Mouse (Mus musculus) forebrain, embryonic 14.5 days (tissue): Measurements from ENCODE around the gene Golga2. TPM values are rescaled to one million over a fixed set of nuclear protein-coding genes. Genes with fewer than 3 reads are reported as not detected.
A peak's percentile ranks its signal among the peaks of the same experiment; 100 is the strongest.

Source experiments
- ATAC-seq: fragments of 200-750 bp; cut with Nextera tagmentation; 2 replicates; pipeline ENCODE4 v1.8.0; 2017; ENCODE audit warnings: mild to moderate bottlenecking, moderate library complexity
- DNase-seq: peaks from one replicate; pipeline ENCODE4 v3.0.0-alpha.2; 2015; ENCODE audit warnings: low spot score
- H3K27ac ChIP-seq: fragments of 300-500 bp; sonication (generic); 2 replicates; pipeline ENCODE4 v1.5.1; 2014; ENCODE audit warnings: low read depth, mild to moderate bottlenecking, control low read depth, low read length, moderate library complexity
- H3K27me3 ChIP-seq: fragments of 300-500 bp; sonication (generic); replicated peaks from 2 replicates; pipeline ENCODE4 v1.6.1; 2014; ENCODE audit warnings: low read length, control low read depth, mixed read lengths; ENCODE audit not compliant: control insufficient read depth, insufficient read depth
- H3K36me3 ChIP-seq: fragments of 300-500 bp; sonication (generic); 2 replicates; pipeline ENCODE4 v1.6.1; 2014; ENCODE audit warnings: low read length, control low read depth; ENCODE audit not compliant: control insufficient read depth, insufficient read depth
- H3K4me1 ChIP-seq: fragments of 300-500 bp; sonication (generic); 2 replicates; pipeline ENCODE4 v1.6.1; 2014; ENCODE audit warnings: antibody characterized with exemption, low read length, control low read depth; ENCODE audit not compliant: control insufficient read depth, insufficient read depth
- H3K4me2 ChIP-seq: fragments of 300-500 bp; sonication (generic); 2 replicates; pipeline ENCODE4 v1.6.1; 2014; ENCODE audit warnings: mild to moderate bottlenecking, control low read depth, low read length
- H3K4me3 ChIP-seq: fragments of 300-500 bp; sonication (generic); 2 replicates; pipeline ENCODE4 v1.5.1; 2014; ENCODE audit warnings: low read depth, low read length, control low read depth
- H3K9ac ChIP-seq: fragments of 300-500 bp; sonication (generic); 2 replicates; pipeline ENCODE4 v1.6.1; 2014; ENCODE audit warnings: mild to moderate bottlenecking, low read length, control low read depth, moderate library complexity
- H3K9me3 ChIP-seq: fragments of 300-500 bp; sonication (generic); replicated peaks from 2 replicates; pipeline ENCODE4 v1.6.1; 2016; ENCODE audit warnings: low read length, control low read depth, mixed read lengths; ENCODE audit not compliant: control insufficient read depth
- WGBS: fragments of 180-500 bp; shearing (Covaris S2); extraction: QIAGEN DNeasy Blood & Tissue Kit; methylation state at CpG from one replicate; pipeline ENCODE4 v1.1.7; 2014; 5-methylcytosine and 5-hydroxymethylcytosine counted together
- polyA plus RNA-seq: library from polyadenylated mRNA; unstranded; fragments of >200 nt; fragmentation: Nextera tagmentation; extraction: Ambion mirVana; gene quantifications from 2 replicates; pipeline ENCODE4 v1.2.1, GENCODE M21; 2014

The Golga2 gene
- polyA plus RNA-seq = 15.5 and 20.6 TPM in 2 replicates

- H3K4me1 ChIP-seq = peaks cover 16% of the 10 kb centered on the region
- ATAC-seq (no peak; the same call in 1 of the 2 replicates), DNase-seq (no peak)
- no peaks in the 10 kb centered on the region for H3K27me3 ChIP-seq
- peak within 1 kb of the TSS; percentile 90 for H3K4me2 ChIP-seq
- H3K27ac ChIP-seq = peak within 1 kb of the TSS; percentile 23; the same call in 1 of the 2 replicates
- H3K9ac ChIP-seq = peak within 1 kb of the TSS; percentile 85
- peaks cover 33% of the 10 kb centered on the region for H3K36me3 ChIP-seq
- H3K9me3 ChIP-seq = no peaks in the 10 kb centered on the region
- peak within 1 kb of the TSS; percentile 82 for H3K4me3 ChIP-seq
- WGBS = 0% methylated on average over 22 of the region's 23 CpGs
Measured at GRCm38 (mm10) chr2:32287334-32287840, at the start of gene Golga2. Gene Golga2 (plus strand): TSS chr2:32287384.

- Histone ChIP-seq H3K4me1 (peaks cover 11% of the 10 kb centered on the region; the same call in 1 of the 2 replicates), H3K9ac (peak overlapping the region; percentile 76), H3K4me2 (peak overlapping the region; percentile 87), H3K27me3 (no peaks in the 10 kb centered on the region), H3K9me3 (no peaks in the 10 kb centered on the region), H3K4me3 (peak overlapping the region; percentile 65), H3K27ac (no peak overlapping the region), H3K36me3 (peaks cover 39% of the 10 kb centered on the region)
- DNase-seq = peak; percentile 14
- no peak for ATAC-seq
- WGBS = 45% methylated on average over 4 of the region's 4 CpGs
Measured at GRCm38 (mm10) chr2:32237571-32237970, 49.6 kb upstream of the Golga2 start.

GRCm38 (mm10) chr2:32238708-32239435, 48.3 kb upstream of the Golga2 start:
- peaks cover 38% of the 10 kb centered on the region for H3K36me3 ChIP-seq
- no peaks in the 10 kb centered on the region for H3K27me3 ChIP-seq
- H3K9me3 ChIP-seq = no peaks in the 10 kb centered on the region
- 92% methylated on average over 9 of the region's 9 CpGs for WGBS
- H3K4me2 ChIP-seq = no peak overlapping the region
- no peak overlapping the region for H3K27ac ChIP-seq
- H3K4me1 ChIP-seq = peaks cover 11% of the 10 kb centered on the region; the same call in 1 of the 2 replicates
- H3K4me3 ChIP-seq = no peak overlapping the region
- ATAC-seq (no peak), DNase-seq (no peak)
- no peak overlapping the region for H3K9ac ChIP-seq

GRCm38 (mm10) chr2:32240591-32240990, 46.6 kb upstream of the Golga2 start:
- ATAC-seq = no peak
- 87% methylated on average over 5 of the region's 5 CpGs for WGBS
- Histone ChIP-seq H3K9me3 (no peaks in the 10 kb centered on the region), H3K27me3 (no peaks in the 10 kb centered on the region), H3K4me1 (peaks cover 7% of the 10 kb centered on the region; the same call in 1 of the 2 replicates), H3K27ac (no peak overlapping the region), H3K4me3 (no peak overlapping the region), H3K4me2 (no peak overlapping the region), H3K36me3 (peaks cover 44% of the 10 kb centered on the region), H3K9ac (no peak overlapping the region)
- no peak for DNase-seq

- H3K4me3 ChIP-seq = no peak overlapping the region
- no peak overlapping the region for H3K4me2 ChIP-seq
- no peaks in the 10 kb centered on the region for H3K4me1 ChIP-seq
- no peaks in the 10 kb centered on the region for H3K27me3 ChIP-seq
- H3K27ac ChIP-seq = no peak overlapping the region
- WGBS = 88% methylated on average over 4 of the region's 4 CpGs
- DNase-seq (no peak), ATAC-seq (no peak)
- no peak overlapping the region for H3K9ac ChIP-seq
- H3K9me3 ChIP-seq = no peaks in the 10 kb centered on the region
- H3K36me3 ChIP-seq = peaks cover 58% of the 10 kb centered on the region
Measured at GRCm38 (mm10) chr2:32242986-32243385, 44.2 kb upstream of the Golga2 start.

- DNase-seq (no peak), ATAC-seq (no peak)
- H3K27me3 ChIP-seq = no peaks in the 10 kb centered on the region
- no peak overlapping the region for H3K9ac ChIP-seq
- no peaks in the 10 kb centered on the region for H3K9me3 ChIP-seq
- no peak overlapping the region for H3K4me2 ChIP-seq
- no peak overlapping the region for H3K4me3 ChIP-seq
- peaks cover 82% of the 10 kb centered on the region for H3K36me3 ChIP-seq
- H3K4me1 ChIP-seq = no peaks in the 10 kb centered on the region
- no peak overlapping the region for H3K27ac ChIP-seq
- 92% methylated on average over 4 of the region's 4 CpGs for WGBS
Measured at GRCm38 (mm10) chr2:32246741-32247140, 40.4 kb upstream of the Golga2 start.

- Histone ChIP-seq H3K9me3 (no peaks in the 10 kb centered on the region), H3K4me3 (no peak overlapping the region), H3K4me1 (no peaks in the 10 kb centered on the region), H3K27ac (no peak overlapping the region), H3K27me3 (no peaks in the 10 kb centered on the region), H3K4me2 (no peak overlapping the region), H3K9ac (no peak overlapping the region), H3K36me3 (peaks cover 82% of the 10 kb centered on the region)
- 77% methylated on average over 10 of the region's 10 CpGs for WGBS
- ATAC-seq (no peak), DNase-seq (no peak)
Measured at GRCm38 (mm10) chr2:32248377-32249361, 38.5 kb upstream of the Golga2 start.

GRCm38 (mm10) chr2:32251791-32252527, 35.2 kb upstream of the Golga2 start:
- WGBS = 92% methylated on average over 12 of the region's 12 CpGs
- ATAC-seq (no peak), DNase-seq (no peak)
- Histone ChIP-seq H3K9me3 (no peaks in the 10 kb centered on the region), H3K27me3 (no peaks in the 10 kb centered on the region), H3K4me3 (no peak overlapping the region), H3K36me3 (peaks cover 84% of the 10 kb centered on the region), H3K27ac (no peak overlapping the region), H3K9ac (no peak overlapping the region), H3K4me1 (no peaks in the 10 kb centered on the region), H3K4me2 (no peak overlapping the region)
